Mouse (Mus musculus): ENCODE measurements at regions not wholly inside any gene's neighbourhood (a gene's known extent, or its start where the extent isn't known, plus 50 kb on each side); places are given as distances from the start of the nearest gene placed in this dataset.

DNA sequence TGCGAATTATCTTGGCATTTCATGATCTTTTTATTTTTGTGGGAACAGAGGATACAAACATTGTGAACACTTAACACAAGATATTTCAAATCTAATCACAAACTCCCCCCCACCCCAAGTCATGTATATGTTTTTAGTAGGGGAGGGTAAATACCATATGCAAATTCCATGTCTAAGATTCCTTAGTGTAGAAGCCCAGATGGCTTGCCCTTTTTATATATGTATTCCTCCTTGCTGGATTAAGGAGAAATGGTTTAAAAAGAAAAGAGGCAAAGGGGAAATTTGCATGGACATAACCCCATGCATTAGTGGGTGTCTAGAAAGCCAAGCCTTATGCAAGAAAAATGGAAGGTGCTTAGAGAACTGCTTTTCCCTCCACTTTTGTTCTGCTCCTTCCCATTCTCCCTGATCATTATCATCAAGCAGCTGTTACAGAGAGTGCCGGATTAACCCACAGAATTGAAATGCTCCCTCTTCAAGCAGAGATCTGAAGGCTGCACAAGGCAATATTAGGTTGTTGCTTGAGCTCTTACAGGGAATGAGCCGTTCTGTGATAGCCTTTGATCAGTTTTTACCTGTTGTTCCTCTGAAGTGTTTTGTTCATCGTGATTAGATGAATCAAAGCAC lies 979.5 kb downstream of the Stpg2 start:
- DNase-seq (ENCODE audit: low spot score in 2 of 2), result no peak

DNA sequence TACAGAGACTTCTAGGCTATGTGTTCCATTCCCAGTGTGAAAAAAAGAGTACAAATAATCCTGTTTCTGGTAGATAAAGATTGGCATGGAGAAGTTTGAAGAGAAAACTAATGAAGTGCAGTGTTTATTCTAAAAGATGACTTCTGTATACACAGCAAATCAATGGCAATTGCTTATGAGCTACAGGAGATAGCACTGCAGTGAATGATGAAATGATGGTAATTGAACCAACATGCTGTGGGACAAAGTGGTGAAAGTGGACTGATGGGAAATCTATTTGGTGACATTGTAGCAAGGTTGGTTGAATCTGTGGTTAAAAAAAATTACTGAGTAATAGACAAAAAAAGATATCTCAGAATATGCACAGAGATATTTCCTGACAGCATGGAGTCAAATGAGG lies 1000.4 kb downstream of the Stpg2 start:
- DNase-seq (ENCODE audit: low spot score in 2 of 2), result no peak

DNA sequence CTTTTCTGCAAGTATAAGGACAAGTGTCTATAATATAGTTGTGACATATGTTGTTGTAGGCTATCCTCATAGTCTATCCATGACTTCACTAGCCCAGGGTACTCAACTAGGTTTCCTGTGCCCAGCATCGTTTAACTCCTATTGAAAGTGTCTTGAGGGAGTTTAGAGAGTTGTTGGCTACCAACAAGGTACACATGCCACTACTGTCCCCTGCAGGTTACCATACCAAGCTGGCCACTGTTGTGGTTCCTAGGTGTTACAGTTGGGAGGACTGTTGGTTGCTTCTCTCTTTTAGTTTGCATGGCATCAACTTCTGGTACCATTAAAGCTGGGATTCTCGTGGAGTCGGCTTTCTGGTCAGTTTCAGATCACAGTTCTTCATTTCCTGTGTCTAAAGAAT lies 990.7 kb downstream of the Pdha2 start:
- no peak for DNase-seq (ENCODE audit: low spot score in 2 of 2)

DNA sequence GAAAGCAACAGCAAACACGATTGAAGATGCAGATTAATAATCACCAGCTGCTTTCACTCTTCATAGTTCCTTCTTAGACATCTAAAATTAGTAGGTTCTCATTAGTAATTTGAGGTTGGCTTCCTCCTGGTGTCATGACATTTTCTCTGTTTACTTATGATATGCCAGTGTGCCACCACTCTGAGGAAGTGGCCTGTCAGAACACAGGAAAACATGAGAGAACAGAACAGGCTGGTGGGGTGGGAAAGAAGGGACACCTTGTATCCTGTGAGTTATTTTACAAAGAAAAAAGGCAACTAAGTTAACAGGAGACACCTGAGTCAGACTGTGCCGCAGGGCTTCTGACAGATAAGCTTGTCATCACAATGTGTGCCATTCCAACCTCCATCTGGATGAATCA lies 981.4 kb downstream of the Pdha2 start:
- DNase-seq (ENCODE audit: low spot score in 2 of 2), result no peak

DNA sequence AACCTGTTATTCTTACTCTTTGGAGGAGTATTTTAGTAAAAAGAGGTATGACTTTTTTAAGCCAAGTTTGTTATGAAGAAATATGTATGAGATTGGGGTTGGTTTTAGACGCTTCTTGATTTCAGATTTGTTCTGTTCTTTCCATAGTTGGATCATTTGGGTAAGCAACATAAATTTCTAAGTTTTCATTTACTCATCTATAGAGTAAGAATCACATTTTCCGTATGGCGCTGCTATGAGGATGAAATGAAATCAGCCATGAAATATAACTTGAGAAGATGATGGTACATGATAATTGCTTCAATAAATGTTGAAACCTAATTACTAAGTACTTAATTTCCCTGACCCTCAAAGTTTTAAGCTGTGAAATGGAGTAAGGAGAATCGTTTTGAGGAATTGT lies 979.0 kb downstream of the Pdha2 start:
- no peak for DNase-seq (ENCODE audit: low spot score in 2 of 2)

DNA sequence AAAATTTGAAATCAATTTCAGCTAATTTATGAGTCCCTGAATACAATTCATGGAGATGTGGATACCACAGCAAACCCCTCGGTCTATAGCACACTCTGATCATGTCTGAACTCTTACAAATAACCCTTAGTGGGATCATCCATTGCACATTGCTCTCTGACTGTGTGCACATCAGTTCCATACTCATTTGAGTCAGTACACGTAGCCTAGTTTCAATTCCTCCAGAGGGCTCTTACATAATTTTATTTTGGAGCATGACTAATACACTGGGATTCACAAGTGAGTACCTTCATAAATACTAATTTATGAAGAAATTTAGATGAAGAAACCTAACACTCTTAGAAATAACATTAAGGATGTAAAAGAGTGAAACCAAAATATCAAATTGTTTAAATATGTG lies 978.3 kb downstream of the Pdha2 start:
- no peak for DNase-seq (ENCODE audit: low spot score in 2 of 2)

DNA sequence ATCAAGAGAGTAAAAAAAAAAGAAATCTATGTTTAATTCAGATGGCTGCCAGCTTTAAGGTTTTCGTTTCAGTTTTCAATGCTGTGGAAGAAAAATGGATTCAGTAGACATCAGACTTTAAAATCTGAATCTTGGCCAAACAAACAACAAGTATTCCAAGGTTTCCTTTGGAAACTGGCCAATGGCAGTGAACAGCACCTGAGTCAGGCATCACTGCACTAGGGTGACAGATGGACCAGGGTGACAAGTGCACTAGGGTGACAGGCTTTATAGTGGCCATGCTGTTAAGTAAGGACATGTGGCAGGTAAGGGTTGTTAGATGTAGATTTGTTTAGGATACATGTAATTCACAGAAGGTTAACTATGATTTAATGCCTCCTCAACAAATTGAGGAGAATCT lies 972.9 kb downstream of the Pdha2 start:
- no peak for DNase-seq (ENCODE audit: low spot score in 2 of 2)

Small RNAs in the stretch of these regions (microRNA-seq; reads per million reads assigned to microRNA genes)
- 15.6 to 25.1 reads per million in 2 experiments for gene Mir7j

All from layer of hippocampus, postnatal 10 days (tissue).